Mouse (Mus musculus) lung, postnatal 10 days (tissue): ENCODE measurements around the gene Rbm39.
"Not testable (repeated sequence)": the region's sequence is repeated elsewhere in the genome, so short reads cannot be mapped to it uniquely, and the experiment has no call there.

Source experiments
- DNase-seq: peaks from one replicate; pipeline ENCODE4 v3.0.0; 2021

Rbm39 gene

GRCm38 (mm10) chr2:156180094-156180821 is at the start of gene Rbm39:
Gene Rbm39 (minus strand): TSS chr2:156180238.
- DNase-seq: peak; percentile 100

- no peak for DNase-seq
Observed at GRCm38 (mm10) chr2:156229171-156229570, 49.1 kb upstream of the Rbm39 start.

GRCm38 (mm10) chr2:156227689-156228088 is 47.7 kb upstream of the Rbm39 start:
- no peak for DNase-seq

GRCm38 (mm10) chr2:156224043-156224442 is 44.0 kb upstream of the Rbm39 start:
- DNase-seq: no peak

- no peak for DNase-seq
Observed at GRCm38 (mm10) chr2:156222100-156222499, 42.1 kb upstream of the Rbm39 start.

- no peak for DNase-seq
Observed at GRCm38 (mm10) chr2:156217786-156218185, 37.7 kb upstream of the Rbm39 start.

- no peak for DNase-seq
Observed at GRCm38 (mm10) chr2:156203917-156204316, 23.9 kb upstream of the Rbm39 start.

GRCm38 (mm10) chr2:156202848-156203437 is 22.9 kb upstream of the Rbm39 start:
- peak; percentile 65 for DNase-seq

GRCm38 (mm10) chr2:156201486-156201885 is 21.4 kb upstream of the Rbm39 start:
- DNase-seq: no peak

- no peak for DNase-seq
Observed at GRCm38 (mm10) chr2:156199944-156200343, 19.9 kb upstream of the Rbm39 start.

GRCm38 (mm10) chr2:156197129-156197911 is 17.3 kb upstream of the Rbm39 start:
- no peak for DNase-seq

GRCm38 (mm10) chr2:156196302-156197128 is 16.5 kb upstream of the Rbm39 start, which contains the start of gene Phf20:
Gene Phf20 (plus strand): TSS chr2:156196466.
- DNase-seq: peak; percentile 98

GRCm38 (mm10) chr2:156194571-156194970 is 14.5 kb upstream of the Rbm39 start:
- no peak for DNase-seq

GRCm38 (mm10) chr2:156193066-156193862 is 13.2 kb upstream of the Rbm39 start:
- DNase-seq: no peak

GRCm38 (mm10) chr2:156192068-156192467 is 12.0 kb upstream of the Rbm39 start:
- DNase-seq: no peak

GRCm38 (mm10) chr2:156191540-156191939 is 11.5 kb upstream of the Rbm39 start:
- DNase-seq: no peak

GRCm38 (mm10) chr2:156190004-156190896 is 10.2 kb upstream of the Rbm39 start:
- DNase-seq: peak; percentile 35

- not testable (repeated sequence) for DNase-seq
Observed at GRCm38 (mm10) chr2:156189241-156189640, 9.2 kb upstream of the Rbm39 start.

GRCm38 (mm10) chr2:156181592-156181991 is 1.6 kb upstream of the Rbm39 start:
- DNase-seq: no peak

- DNase-seq: no peak
Observed at GRCm38 (mm10) chr2:156180824-156181590, 969 bp upstream of the Rbm39 start.
